Mouse (Mus musculus) neutrophil, adult 5-6 weeks (primary cell): ENCODE results near the gene Fam167b. TPM values are rescaled to one million over a fixed set of nuclear protein-coding genes. Genes with fewer than 3 reads are reported as not detected.
"Not testable (repeated sequence)": the region's sequence is repeated elsewhere in the genome, so short reads cannot be mapped to it uniquely, and the experiment has no call there.

Experiments
- ATAC-seq: fragments of 151-379, 151-347 bp; 2 replicates; pipeline ENCODE4 v1.8.0; 2017; ENCODE audit warnings: mild to moderate bottlenecking, moderate TSS enrichment; ENCODE audit not compliant: insufficient number of reproducible peaks, poor library complexity, low FRiP score, severe bottlenecking; ENCODE audit errors: extremely low read depth
- total RNA-seq: library from RNA; stranded (forward); fragments of 200-1000 nt; gene quantifications from 2 replicates; pipeline ENCODE4 v1.2.3, GENCODE M21; 2017

Gene Fam167b
- total RNA-seq, 1 experiment from 2014 or later = not detected

DNA sequence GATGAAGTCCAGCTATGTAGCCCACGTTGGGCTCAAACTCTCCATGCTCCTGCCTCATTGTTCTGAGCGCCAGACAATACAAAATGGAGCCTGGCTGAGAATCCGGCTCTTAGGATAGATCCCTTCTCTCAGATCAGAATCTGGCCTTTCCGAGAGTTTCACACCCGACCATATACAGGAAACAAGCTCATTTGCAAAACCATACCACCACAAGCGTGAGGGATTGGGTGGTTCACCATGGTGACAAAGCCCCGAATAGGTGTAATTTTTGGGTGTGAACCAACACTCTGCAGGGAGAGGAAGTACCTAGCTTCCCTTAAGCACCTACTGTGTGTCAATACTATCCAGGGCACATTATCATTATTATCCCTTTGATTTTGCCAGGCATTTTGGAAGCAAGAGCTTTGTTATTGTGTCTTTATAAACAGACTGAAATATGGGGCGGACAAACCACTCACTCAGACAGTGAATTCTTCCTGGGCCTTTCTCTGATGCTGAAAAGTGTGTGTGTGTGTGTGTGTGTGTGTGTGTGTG, 6.7 kb downstream of the Fam167b start:
- ATAC-seq = no peak

- peak; percentile 5; the same call in 1 of the 2 replicates for ATAC-seq
These were observed 8.3 kb downstream of the Fam167b start for GRCm38 (mm10) chr4:129570028-129570427.

DNA sequence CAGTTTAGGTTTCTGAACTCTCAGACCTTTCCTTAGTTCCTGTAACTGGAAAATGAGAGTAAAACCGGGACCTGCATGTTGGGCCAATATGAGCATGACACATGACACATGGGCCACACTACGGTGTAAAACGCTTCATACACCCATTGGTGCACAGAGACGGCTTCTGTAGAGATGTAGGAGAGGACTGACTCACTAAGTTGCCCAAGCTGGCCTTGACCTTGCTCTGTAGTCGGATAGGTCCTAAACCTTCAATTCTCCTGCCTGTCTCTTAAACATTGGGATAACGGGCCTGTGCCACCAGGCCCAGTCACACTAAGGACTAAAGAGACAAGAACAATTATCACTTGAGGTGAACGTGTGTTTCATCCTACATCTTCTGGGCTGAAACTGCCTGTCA, 10.0 kb downstream of the Fam167b start:
- no peak for ATAC-seq

DNA sequence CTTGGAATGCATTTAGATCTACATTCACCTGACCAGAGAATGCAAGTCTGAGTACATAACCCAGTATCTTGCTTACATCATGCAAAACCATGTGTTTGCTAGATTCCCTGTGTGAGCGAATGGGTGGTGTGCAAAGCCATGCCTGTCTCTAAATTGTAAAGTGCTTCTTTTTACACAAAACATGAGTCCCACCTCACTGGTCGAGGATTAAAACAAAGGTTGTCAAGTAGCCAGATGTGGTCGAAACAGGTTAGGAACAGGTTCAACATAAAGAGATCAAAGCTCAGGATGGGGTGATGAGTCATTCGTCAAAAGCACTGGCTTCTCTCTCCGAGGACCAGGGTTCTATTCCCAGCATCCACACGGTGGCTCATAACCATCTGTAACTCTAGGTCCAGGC, 13.2 kb downstream of the Fam167b start:
- no peak for ATAC-seq

DNA sequence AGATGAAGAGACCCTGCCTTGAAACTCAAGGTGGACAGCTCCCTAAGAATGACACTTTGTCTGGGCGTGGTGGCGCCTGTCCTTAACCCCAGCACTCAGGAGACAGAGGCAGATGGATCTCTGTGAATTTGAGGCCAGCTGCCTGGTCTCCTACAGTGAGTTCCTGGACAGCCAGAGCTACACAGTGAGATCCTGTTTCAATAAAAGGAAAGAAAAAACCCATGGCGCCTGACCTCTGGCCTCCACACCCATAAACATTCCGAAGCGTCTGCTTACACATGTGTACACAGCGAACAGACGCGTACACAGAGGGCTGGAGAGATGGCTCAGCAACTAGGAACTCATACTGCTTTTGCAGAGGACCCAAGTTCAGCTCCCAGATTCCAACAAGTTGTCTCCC, 14.6 kb downstream of the Fam167b start:
- ATAC-seq = no peak

DNA sequence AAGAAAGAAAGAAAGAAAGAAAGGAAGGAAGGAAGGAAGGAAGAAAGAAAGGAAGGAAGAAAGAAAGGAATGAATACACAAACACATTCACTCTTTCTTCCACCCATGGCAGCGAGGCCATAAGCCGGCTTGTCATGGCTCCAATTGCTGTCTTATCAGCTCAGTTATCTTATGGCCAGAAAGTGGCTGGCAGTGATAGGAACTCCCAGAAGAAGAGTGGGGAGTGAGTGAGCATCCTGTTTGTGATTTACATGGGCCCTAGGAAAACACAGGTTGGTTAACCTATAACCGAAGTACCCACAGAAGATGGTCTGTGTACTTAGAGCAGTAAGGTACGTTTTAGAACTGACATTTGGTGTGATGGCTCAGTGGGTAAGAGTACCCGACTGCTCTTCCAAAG, 17.2 kb downstream of the Fam167b start:
- ATAC-seq = no peak

DNA sequence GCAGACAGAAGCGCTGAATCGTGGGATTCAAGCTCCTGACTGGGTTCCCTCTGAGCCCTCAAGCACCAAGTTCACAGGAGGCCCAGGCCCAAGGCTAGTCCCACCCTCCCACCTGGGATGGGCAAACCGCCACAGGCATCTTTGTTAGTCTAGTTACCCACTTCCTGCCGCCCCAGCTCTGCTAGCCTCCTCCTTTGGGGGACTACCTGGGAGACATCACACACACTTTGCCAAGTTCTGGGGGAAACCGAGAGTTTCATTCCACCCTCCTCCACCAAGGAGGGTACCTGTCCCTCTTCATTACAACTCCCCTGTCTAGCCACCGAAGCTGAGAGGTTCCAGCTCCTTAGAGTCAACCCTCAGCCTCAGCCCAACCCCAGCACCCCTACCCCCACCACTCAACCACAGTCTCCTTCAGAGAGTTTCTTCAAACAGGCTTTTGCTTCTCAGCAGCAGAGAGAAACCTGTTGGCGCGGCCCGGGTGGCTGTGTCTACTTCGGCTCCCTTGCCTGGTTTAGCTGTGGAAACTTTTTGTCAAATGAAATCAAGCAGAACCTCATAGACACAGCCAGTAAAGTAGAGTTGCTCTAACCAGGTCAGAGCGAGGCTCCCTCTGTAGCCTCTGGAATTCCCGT, 19.9 kb downstream of the Fam167b start:
- no peak for ATAC-seq

GRCm38 (mm10) chr4:129557256-129557808, 21.0 kb downstream of the Fam167b start:
- ATAC-seq = no peak

- ATAC-seq = peak; percentile 69
These were observed 21.7 kb downstream of the Fam167b start for GRCm38 (mm10) chr4:129556532-129557223.

GRCm38 (mm10) chr4:129555862-129556531, 22.4 kb downstream of the Fam167b start:
- ATAC-seq = no peak

- ATAC-seq = peak; percentile 54; the same call in 1 of the 2 replicates
These were observed 22.9 kb downstream of the Fam167b start for GRCm38 (mm10) chr4:129555421-129555861.

DNA sequence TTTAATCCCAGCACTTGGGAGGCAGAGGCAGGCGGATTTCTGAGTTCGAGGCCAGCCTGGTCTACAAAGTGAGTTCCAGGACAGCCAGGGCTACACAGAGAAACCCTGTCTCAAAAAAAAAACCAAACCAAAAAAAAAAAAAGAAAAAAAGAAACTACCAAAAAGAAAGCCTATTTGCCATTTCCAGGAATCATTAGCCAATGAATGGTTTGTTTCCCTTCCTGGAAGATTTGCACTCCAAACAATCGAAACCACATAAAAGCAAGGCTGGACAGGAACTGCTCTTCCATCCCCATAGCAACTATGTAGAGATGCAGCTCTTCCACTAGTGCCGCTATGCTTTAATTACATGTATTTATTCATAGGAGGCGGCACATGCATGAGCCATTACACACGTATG, 23.8 kb downstream of the Fam167b start:
- not testable (repeated sequence) for ATAC-seq

- ATAC-seq = no peak
These were observed 28.1 kb downstream of the Fam167b start for GRCm38 (mm10) chr4:129550295-129550694.

- ATAC-seq = 0 out of 2 replicates have a peak, but pooled peaks have one; percentile 39
These were observed 29.0 kb downstream of the Fam167b start for GRCm38 (mm10) chr4:129549306-129549705.

DNA sequence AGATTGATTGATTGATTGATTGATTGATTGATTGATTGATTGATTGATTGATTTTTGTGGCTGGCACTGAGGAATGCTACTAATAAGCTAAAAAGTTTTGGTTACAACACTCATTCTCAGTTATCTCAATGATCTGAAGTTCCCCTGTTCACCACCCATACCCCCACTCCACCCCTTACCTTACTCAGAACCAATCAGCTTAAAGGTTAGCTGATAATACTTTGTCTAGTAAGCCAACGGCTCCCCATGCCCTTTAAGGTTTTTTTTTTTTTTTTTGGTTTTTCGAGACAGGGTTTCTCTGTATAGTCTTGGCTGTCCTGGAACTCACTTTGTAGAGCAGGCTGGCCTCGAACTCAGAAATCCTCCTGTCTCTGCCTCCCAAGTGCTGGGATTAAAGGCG, 30.7 kb downstream of the Fam167b start:
- not testable (repeated sequence) for ATAC-seq

DNA sequence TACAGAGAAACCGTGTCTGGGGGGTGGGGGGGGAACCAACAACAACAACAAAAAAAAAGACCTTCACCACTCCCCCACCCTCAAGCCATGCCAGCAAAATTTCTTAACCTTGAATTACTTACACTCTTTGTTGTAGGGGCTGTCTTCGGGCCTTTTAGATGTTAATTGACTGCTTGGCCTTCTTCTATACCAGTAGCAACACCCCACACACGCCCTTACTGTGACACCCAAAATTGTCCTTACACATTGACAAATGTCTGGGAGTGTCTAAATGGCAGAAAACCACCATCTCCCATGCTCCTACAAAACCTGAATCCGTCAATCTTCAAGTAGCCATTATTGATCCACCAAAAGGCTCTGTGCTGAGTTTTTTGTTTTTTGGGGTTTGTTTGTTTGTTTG, 34.2 kb downstream of the Fam167b start:
- ATAC-seq = no peak

- peak; percentile 92 for ATAC-seq
These were observed 35.7 kb downstream of the Fam167b start, which contains the start of gene Hdac1 for GRCm38 (mm10) chr4:129542592-129543141. Hdac1 (minus strand) TSS chr4:129542713.

GRCm38 (mm10) chr4:129541868-129542591, 36.3 kb downstream of the Fam167b start:
- no peak for ATAC-seq
